Mouse (Mus musculus) ES-Bruce4 (cell line): ENCODE data around the gene Dusp16.

Experiments
- CTCF ChIP-seq: IDR thresholded peaks from one replicate; pipeline ENCODE4 v1.8.1; 2011; ENCODE audit warnings: low read depth, low read length
- EP300 ChIP-seq: IDR thresholded peaks from 2 replicates; pipeline ENCODE4 v1.6.1; 2011; ENCODE audit warnings: low read depth, low read length; ENCODE audit not compliant: insufficient read depth
- POLR2A ChIP-seq: IDR thresholded peaks from one replicate; pipeline ENCODE4 v1.8.1; 2011; ENCODE audit warnings: low read length; ENCODE audit not compliant: insufficient read depth

GRCm38 (mm10) chr6:134829786-134830700, 37.6 kb upstream of the Dusp16 start, which contains the start of gene Crebl2:
- no peak for TF ChIP-seq EP300
- no peak for TF ChIP-seq CTCF
- TF ChIP-seq POLR2A = no peak
